Mouse (Mus musculus) heart, adult 2 months (tissue): ENCODE results near the gene Cmip. TPM values are rescaled to one million over a fixed set of nuclear protein-coding genes. Genes with fewer than 3 reads are reported as not detected.

Experiments used
- DNase-seq, 2 experiments: peaks; one replicate each; pipeline ENCODE4 v3.0.0; 2021
- H3K27ac ChIP-seq: fragments of 200-600 bp; 2 replicates; pipeline ENCODE4 v1.8.1; 2022
- H3K27me3 ChIP-seq: fragments of 200-500 bp; 2 replicates; pipeline ENCODE4 v1.6.1; 2012; ENCODE audit warnings: mild to moderate bottlenecking, low read length, inconsistent platforms, mixed read lengths; ENCODE audit not compliant: control insufficient read depth, insufficient read depth
- H3K36me3 ChIP-seq: fragments of 200-500 bp; 2 replicates; pipeline ENCODE4 v1.6.1; 2012; ENCODE audit warnings: low read length, inconsistent platforms; ENCODE audit not compliant: control insufficient read depth, insufficient read depth
- H3K4me1 ChIP-seq: fragments of 200-500 bp; 2 replicates; pipeline ENCODE4 v1.6.1; 2011; ENCODE audit warnings: low read length; ENCODE audit not compliant: control insufficient read depth, insufficient read depth
- H3K4me3 ChIP-seq: fragments of 200-600 bp; 2 replicates; pipeline ENCODE4 v1.8.1; 2022
- H3K79me2 ChIP-seq: fragments of 200-500 bp; replicated peaks from 2 replicates; pipeline ENCODE4 v1.6.1; 2012; ENCODE audit warnings: mild to moderate bottlenecking, inconsistent platforms, low read length, moderate library complexity, mixed read lengths; ENCODE audit not compliant: control insufficient read depth, insufficient read depth
- H3K9ac ChIP-seq: fragments of 200-500 bp; 2 replicates; pipeline ENCODE4 v1.6.1; 2012; ENCODE audit warnings: low read depth, mild to moderate bottlenecking, control low read depth, inconsistent platforms, low read length, mixed read lengths
- CTCF ChIP-seq: fragments of 200-600 bp; IDR thresholded peaks from 2 replicates; pipeline ENCODE4 v1.8.1; 2022; ENCODE audit warnings: antibody characterized with exemption, mild to moderate bottlenecking, moderate library complexity
- EP300 ChIP-seq: fragments of 200-500 bp; IDR thresholded peaks from 2 replicates; pipeline ENCODE4 v1.6.1; 2011; ENCODE audit warnings: low read depth, low read length, control low read depth; ENCODE audit not compliant: insufficient read depth
- POLR2A ChIP-seq: fragments of 200-500 bp; IDR thresholded peaks from 2 replicates; pipeline ENCODE4 v1.6.1; 2011; ENCODE audit warnings: mild to moderate bottlenecking, low read depth, low read length, control low read depth; ENCODE audit not compliant: insufficient read depth
- WGBS: fragments of 180-500 bp; shearing (Covaris S2); methylation state at CpG from one replicate; pipeline ENCODE4 v1.1.7; 2018; 5-methylcytosine and 5-hydroxymethylcytosine counted together
- intact Hi-C: fragments of 180-260 bp; cut with DNase I; formaldehyde crosslinking; loops from one replicate; pipeline ENCODE4 v1.15.1; 2025
- polyA plus RNA-seq: library from polyadenylated mRNA; depleted of rRNA; stranded (reverse); fragments of >200 nt; gene quantifications from 2 replicates; pipeline ENCODE4 v1.2.3, GENCODE M21; 2012
- total RNA-seq, 2 experiments: library from RNA; stranded (reverse); gene quantifications; 2 replicates each; pipeline ENCODE4 v1.2.3; 2021

The Cmip gene
- total and polyA plus RNA-seq, 3 experiments, result 13.6 to 20.8 (median 20.1) TPM

DNA sequence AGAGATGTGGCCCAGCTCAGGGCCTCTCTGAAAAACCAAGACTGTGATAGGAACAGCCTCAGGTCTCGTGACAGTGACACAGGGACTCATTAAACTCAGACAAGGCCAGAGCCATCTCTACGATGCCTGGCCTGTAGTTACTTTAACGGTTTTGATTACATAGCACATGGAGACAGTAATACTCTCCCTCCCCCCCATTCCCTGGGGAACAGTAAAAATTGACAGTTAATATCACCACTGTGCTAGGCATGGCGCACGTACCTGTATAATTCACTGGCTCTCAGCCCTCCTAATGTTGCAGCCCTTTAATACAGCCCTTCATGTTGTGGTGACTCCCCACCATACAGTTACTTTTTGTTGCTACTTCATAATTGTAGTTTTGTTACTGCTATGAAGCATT lies 188.6 kb downstream of the Cmip start:
- WGBS, result 88% methylated on average over 5 of the region's 5 CpGs
- H3K27ac ChIP-seq, result no peak overlapping the region
- no peaks in the 10 kb centered on the region for H3K36me3 ChIP-seq
- H3K27me3 ChIP-seq, result no peaks in the 10 kb centered on the region
- intact Hi-C loops, result no loop called here
- TF ChIP-seq POLR2A (no peak), EP300 (no peak), CTCF (no peak)
- no peak overlapping the region for H3K4me3 ChIP-seq
- no peaks in the 10 kb centered on the region for H3K79me2 ChIP-seq
- H3K9ac ChIP-seq, result no peak overlapping the region
- no peak for DNase-seq
- no peaks in the 10 kb centered on the region; the same call in 1 of the 2 replicates for H3K4me1 ChIP-seq

- no peak overlapping the region for H3K27ac ChIP-seq
- H3K9ac ChIP-seq, result no peak overlapping the region
- no peaks in the 10 kb centered on the region for H3K79me2 ChIP-seq
- DNase-seq, result no peak
- H3K4me3 ChIP-seq, result no peak overlapping the region
- no peaks in the 10 kb centered on the region for H3K36me3 ChIP-seq
- TF ChIP-seq POLR2A (no peak), EP300 (no peak), CTCF (no peak)
- intact Hi-C loops, result no loop called here
- no peaks in the 10 kb centered on the region for H3K27me3 ChIP-seq
- 81% methylated on average over 15 of the region's 15 CpGs for WGBS
- no peaks in the 10 kb centered on the region; the same call in 1 of the 2 replicates for H3K4me1 ChIP-seq
Observed at GRCm38 (mm10) chr8:117446344-117446997, 189.6 kb downstream of the Cmip start.

DNA sequence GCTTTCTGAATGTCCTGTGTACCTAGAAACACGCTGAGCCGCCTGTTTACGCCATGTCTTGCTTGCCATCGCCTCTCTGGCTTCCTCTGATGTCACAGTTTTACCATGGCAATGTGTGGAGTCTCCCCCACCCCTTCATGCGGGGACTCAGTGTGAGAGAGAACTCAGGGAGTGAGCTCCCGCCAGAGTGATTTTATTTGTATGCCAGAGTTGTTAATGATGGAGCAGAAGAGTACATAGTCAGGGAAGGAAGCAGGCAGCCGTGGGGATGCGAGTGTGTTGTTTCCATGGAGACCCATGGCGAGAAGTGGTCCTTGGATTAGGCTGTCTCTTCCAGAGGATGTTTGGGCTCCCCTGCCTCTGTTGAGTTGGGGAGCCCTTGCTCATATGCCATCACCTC lies 194.2 kb downstream of the Cmip start:
- intact Hi-C loops, result no loop called here
- no peak overlapping the region for H3K27ac ChIP-seq
- no peaks in the 10 kb centered on the region for H3K36me3 ChIP-seq
- no peak overlapping the region for H3K4me3 ChIP-seq
- WGBS, result 83% methylated on average over 9 of the region's 9 CpGs
- H3K4me1 ChIP-seq, result no peaks in the 10 kb centered on the region; the same call in 1 of the 2 replicates
- no peaks in the 10 kb centered on the region for H3K27me3 ChIP-seq
- no peak for DNase-seq
- no peak overlapping the region for H3K9ac ChIP-seq
- no peak for TF ChIP-seq CTCF
- no peak for TF ChIP-seq EP300
- no peak for TF ChIP-seq POLR2A
- H3K79me2 ChIP-seq, result no peaks in the 10 kb centered on the region

DNA sequence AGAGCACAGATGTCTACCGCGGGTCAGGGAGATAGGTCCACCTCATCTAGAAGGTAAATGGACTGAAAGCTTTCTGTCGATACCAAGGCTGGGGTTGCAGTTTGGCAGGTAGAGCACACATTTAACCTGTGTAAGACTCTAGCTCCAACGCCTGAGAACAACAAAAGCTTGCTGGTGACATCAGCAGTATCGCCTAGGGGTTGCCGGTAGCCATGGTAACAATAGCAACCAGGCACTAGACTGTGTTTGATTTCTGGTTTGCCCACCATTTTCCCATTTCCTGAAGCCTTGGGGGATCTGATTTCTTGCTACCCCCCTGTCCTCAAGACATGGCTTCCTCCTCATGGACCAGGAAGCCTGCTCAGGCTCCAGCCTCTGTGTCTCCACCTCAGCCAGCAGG lies 197.1 kb downstream of the Cmip start:
- no peak for DNase-seq
- H3K27me3 ChIP-seq, result no peaks in the 10 kb centered on the region
- no peaks in the 10 kb centered on the region for H3K36me3 ChIP-seq
- no peak overlapping the region for H3K4me3 ChIP-seq
- intact Hi-C loops, result no loop called here
- WGBS, result 76% methylated on average over 6 of the region's 6 CpGs
- H3K9ac ChIP-seq, result no peak overlapping the region
- no peak overlapping the region for H3K27ac ChIP-seq
- no peaks in the 10 kb centered on the region; the same call in 1 of the 2 replicates for H3K4me1 ChIP-seq
- TF ChIP-seq EP300, result no peak
- no peak for TF ChIP-seq POLR2A
- no peak for TF ChIP-seq CTCF
- no peaks in the 10 kb centered on the region for H3K79me2 ChIP-seq

DNA sequence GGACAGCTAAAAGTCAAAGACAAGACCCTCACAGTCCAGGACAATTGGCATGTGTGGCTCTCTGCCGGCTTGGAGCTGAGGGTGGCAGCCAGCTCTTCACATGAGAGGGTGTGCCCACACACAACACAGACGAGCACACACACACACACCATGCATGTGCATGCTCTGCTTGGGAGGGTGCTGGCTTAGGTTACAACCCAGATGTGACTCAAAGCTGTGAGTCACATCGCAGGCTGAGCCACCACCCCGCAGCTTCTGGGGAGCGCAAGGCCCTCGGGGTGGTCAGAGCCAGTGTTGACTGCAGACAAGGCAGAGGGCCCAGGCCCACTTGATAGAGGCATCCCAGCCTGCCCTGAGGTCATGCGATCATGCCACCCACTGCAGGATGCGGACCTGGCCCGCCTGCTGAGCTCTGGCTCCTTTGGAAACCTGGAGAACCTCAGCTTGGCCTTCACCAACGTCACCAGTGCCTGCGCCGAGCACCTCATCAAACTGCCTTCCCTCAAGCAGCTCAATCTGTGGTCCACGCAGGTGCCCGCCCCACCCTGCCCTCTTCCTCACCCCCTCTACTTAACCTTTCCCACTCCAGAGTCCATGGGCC lies 197.8 kb downstream of the Cmip start:
- Histone ChIP-seq H3K9ac (no peak overlapping the region), H3K27ac (no peak overlapping the region), H3K4me1 (no peaks in the 10 kb centered on the region; the same call in 1 of the 2 replicates), H3K36me3 (no peaks in the 10 kb centered on the region), H3K27me3 (no peaks in the 10 kb centered on the region), H3K79me2 (no peaks in the 10 kb centered on the region), H3K4me3 (no peak overlapping the region)
- no peak for DNase-seq
- intact Hi-C loops, result no loop called here
- 84% methylated on average over 14 of the region's 14 CpGs for WGBS
- TF ChIP-seq EP300 (no peak), POLR2A (no peak), CTCF (no peak)

DNA sequence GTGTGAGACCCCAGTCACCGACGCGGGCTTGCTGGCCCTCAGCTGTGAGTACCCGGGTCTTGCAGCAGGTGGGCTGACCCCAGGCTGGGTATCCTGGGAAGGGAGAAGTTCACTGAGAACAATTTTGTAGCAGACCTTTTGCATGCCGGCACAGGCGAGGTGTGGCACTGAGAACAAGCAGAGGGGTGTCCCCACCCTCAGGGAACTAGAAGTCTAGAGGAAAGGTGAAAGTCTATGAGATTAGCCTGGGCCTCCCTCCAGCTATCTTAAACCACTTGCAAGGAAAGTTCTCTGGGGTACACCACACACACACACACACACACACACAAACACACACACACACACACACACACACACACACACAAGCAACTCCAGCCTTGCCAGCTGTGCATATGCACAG lies 198.8 kb downstream of the Cmip start:
- H3K9ac ChIP-seq, result no peak overlapping the region
- intact Hi-C loops, result no loop called here
- H3K36me3 ChIP-seq, result no peaks in the 10 kb centered on the region
- TF ChIP-seq EP300 (no peak), POLR2A (no peak), CTCF (no peak)
- H3K4me1 ChIP-seq, result no peaks in the 10 kb centered on the region; the same call in 1 of the 2 replicates
- H3K79me2 ChIP-seq, result no peaks in the 10 kb centered on the region
- DNase-seq, result no peak
- H3K27ac ChIP-seq, result no peak overlapping the region
- 88% methylated on average over 6 of the region's 6 CpGs for WGBS
- no peaks in the 10 kb centered on the region for H3K27me3 ChIP-seq
- H3K4me3 ChIP-seq, result no peak overlapping the region
